Mouse (Mus musculus) brain, embryonic 14.5 days (tissue): ENCODE data around the gene Lsg1.

Experiments
- CTCF ChIP-seq: fragments of 200-500 bp; IDR thresholded peaks from 2 replicates; pipeline ENCODE4 v1.5.1; 2012; ENCODE audit warnings: inconsistent platforms, mild to moderate bottlenecking, moderate library complexity, borderline replicate concordance; ENCODE audit not compliant: insufficient read depth, insufficient read length; ENCODE audit errors: extremely low read depth
- POLR2A ChIP-seq: fragments of 200-500 bp; IDR thresholded peaks from 2 replicates; pipeline ENCODE4 v1.6.1; 2012; ENCODE audit warnings: mild to moderate bottlenecking, inconsistent platforms, borderline replicate concordance; ENCODE audit not compliant: poor library complexity, insufficient read depth, insufficient read length, severe bottlenecking; ENCODE audit errors: extremely low read depth

DNA sequence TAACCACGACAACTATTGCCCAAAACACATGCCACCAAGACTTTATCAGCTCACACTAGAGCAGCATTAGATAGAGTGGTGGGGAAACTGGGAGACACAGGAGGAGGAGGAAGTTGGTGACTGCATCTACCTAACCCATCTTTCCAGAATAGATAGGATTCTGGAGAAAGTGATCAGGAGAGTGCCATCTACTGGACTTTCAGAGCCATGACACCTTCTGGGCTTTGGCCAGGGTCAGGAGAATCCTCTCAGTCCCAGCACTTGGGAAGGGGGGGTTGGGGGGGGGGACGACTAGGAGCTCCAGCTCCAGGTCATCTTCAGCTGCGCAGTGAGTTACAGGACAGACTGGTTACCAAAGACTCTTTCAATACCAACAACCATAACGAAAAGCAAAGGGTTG is 56.6 kb downstream of the Lsg1 start:
- peak; percentile 66; the same call in 1 of the 2 replicates for TF ChIP-seq CTCF
- TF ChIP-seq POLR2A = no peak
